20 mouse cellular contexts compared by ENCODE assay signal in genomic region chr4:131438403-131438802, GRCm38 (mm10).
DNase-seq lines count a peak whose midpoint lies in the region; TF ChIP-seq lines count a peak whose summit lies in the region.
"Had no signal": no experiment of that assay in that cellular context is flagged by ENCODE, and none has a peak within 500 bp of the region (broad histone marks: within the 10 kb centered on the region; RNA-seq: fewer than 3 reads in every experiment).

No protein-coding gene starts in this region.

- no peaks in the 10 kb centered on the region for H3K9me3 ChIP-seq in forebrain, embryonic 10.5 days
- H3K9me3 ChIP-seq: heart, embryonic 10.5 days; heart, embryonic 13.5 days had no signal

- WGBS in kidney, adult 2 months: 68% methylated on average over 2 of the region's 2 CpGs
- 74% methylated on average over 2 of the region's 2 CpGs for whole genome bisulfite sequencing in forebrain, embryonic 10.5 days

- DNase-seq in kidney, adult 2 months: peak; percentile 21
- DNase-seq in kidney, postnatal 14 days: no peak
- DNase-seq in A20 (ENCODE audit: low read depth, low spot score) (peak; percentile 23), R1 (ENCODE audit: low read depth, low spot score) (peak; percentile 40)
- DNase-seq in frontal cortex, adult 2 months (ENCODE audit: extremely low spot score in 1 of 2, low spot score in 1 of 2): no peak
- no peak for DNase-seq in forebrain, embryonic 10.5 days (ENCODE audit: extremely low spot score, low spot score)
- DNase-seq: adrenal gland, postnatal 10 days; adrenal gland, postnatal 36 days; cerebellum, adult 18-20 months; cerebellum, adult 9-10 months; cerebellum, postnatal 14 days; forebrain, postnatal 0 days; gastrocnemius, postnatal 25 days; heart, adult 2 months; heart, postnatal 14 days; heart, postnatal 4 days had no signal

- H3K27ac ChIP-seq in kidney, adult 2 months (ENCODE audit: insufficient read depth, low read depth, low read length): no peak overlapping the region
- H3K27ac ChIP-seq in forebrain, embryonic 10.5 days: no peak overlapping the region
- H3K27ac ChIP-seq: heart, adult 2 months; heart, embryonic 10.5 days; heart, embryonic 13.5 days; hindbrain, embryonic 14.5 days; hindbrain, postnatal 0 days had no signal

- H3K27me3 ChIP-seq in kidney, adult 2 months (replicated peaks; ENCODE audit: control insufficient read depth, insufficient read depth, low read length): no peaks in the 10 kb centered on the region
- H3K27me3 ChIP-seq in forebrain, embryonic 10.5 days (ENCODE audit: poor library complexity, severe bottlenecking): no peaks in the 10 kb centered on the region

- no peaks in the 10 kb centered on the region for H3K36me3 ChIP-seq in kidney, adult 2 months (ENCODE audit: control insufficient read depth, insufficient read depth, low read length)
- no peaks in the 10 kb centered on the region for H3K36me3 ChIP-seq in forebrain, embryonic 10.5 days (replicated peaks)
- H3K36me3 ChIP-seq: heart, embryonic 10.5 days; heart, embryonic 13.5 days had no signal

- no peak overlapping the region for H3K4me3 ChIP-seq in kidney, adult 2 months (ENCODE audit: insufficient read depth, low read depth, low read length)
- H3K4me3 ChIP-seq in forebrain, embryonic 10.5 days: no peak overlapping the region
- H3K4me3 ChIP-seq: heart, adult 2 months; heart, embryonic 10.5 days; heart, embryonic 13.5 days had no signal

- TF ChIP-seq POLR2A in kidney, adult 2 months (IDR thresholded peaks at IDR 0.05; ENCODE audit: low read depth, low read length): no peak

- no peak for TF ChIP-seq CTCF in kidney, adult 2 months (conservative IDR thresholded peaks at IDR 0.05; ENCODE audit: insufficient read depth, insufficient read length, low read depth, low read length)

- H3K4me1 ChIP-seq in kidney, adult 2 months (ENCODE audit: control insufficient read depth, insufficient read depth, low read length): no peaks in the 10 kb centered on the region
- H3K4me1 ChIP-seq in forebrain, embryonic 10.5 days: peaks cover 10% of the 10 kb centered on the region; the same call in 1 of the 2 replicates
- H3K4me1 ChIP-seq: heart, embryonic 13.5 days had no signal

Comparison
In these comparisons a context has a peak if more than half of its experiments do, and no peak if none do; other contexts are left out.
1. DNase-seq: peak in kidney, adult 2 months (single experiment), A20 (single experiment) and R1 (single experiment); none in kidney, postnatal 14 days (single experiment), frontal cortex, adult 2 months (0 of 2) and forebrain, embryonic 10.5 days (single experiment).